Mouse (Mus musculus): ENCODE measurements around the gene Kcnh6. TPM values are rescaled to one million over a fixed set of nuclear protein-coding genes. Genes with fewer than 3 reads are reported as not detected.

Kcnh6 gene
- total RNA-seq, 2 experiments from 2014 or later: 1.1 to 1.4 TPM

GRCm38 (mm10) chr11:106056819-106057491 is 49.0 kb downstream of the Kcnh6 start:
- DNase-seq (ENCODE audit: low spot score in 2 of 2): no peak
- no peak for TF ChIP-seq CTCF (conservative IDR thresholded peaks at IDR 0.05)
- H3K27ac ChIP-seq: peak overlapping the region; percentile 18; the same call in 1 of the 2 replicates
- H3K4me3 ChIP-seq: no peak overlapping the region

- Histone ChIP-seq H3K4me3 (no peak overlapping the region), H3K27ac (0 out of 2 replicates have a peak overlapping the region, but pooled peaks have one; percentile 18)
- TF ChIP-seq CTCF (conservative IDR thresholded peaks at IDR 0.05): no peak
- DNase-seq (ENCODE audit: low spot score in 2 of 2): no peak
These were observed 50.1 kb downstream of the Kcnh6 start for GRCm38 (mm10) chr11:106058020-106058419.

- no peak for TF ChIP-seq CTCF (conservative IDR thresholded peaks at IDR 0.05)
- no peak for DNase-seq (ENCODE audit: low spot score in 2 of 2)
- H3K27ac ChIP-seq: no peak overlapping the region
- no peak overlapping the region for H3K4me3 ChIP-seq
These were observed 52.6 kb downstream of the Kcnh6 start for GRCm38 (mm10) chr11:106060549-106060948.

- DNase-seq (ENCODE audit: low spot score in 2 of 2): no peak
- Histone ChIP-seq H3K4me3 (no peak overlapping the region), H3K27ac (no peak overlapping the region)
- TF ChIP-seq CTCF (conservative IDR thresholded peaks at IDR 0.05): no peak
These were observed 53.4 kb downstream of the Kcnh6 start for GRCm38 (mm10) chr11:106061311-106061710.

- no peak for TF ChIP-seq CTCF (conservative IDR thresholded peaks at IDR 0.05)
- DNase-seq (ENCODE audit: low spot score in 2 of 2): no peak
These were observed 55.8 kb downstream of the Kcnh6 start for GRCm38 (mm10) chr11:106063756-106064155.

GRCm38 (mm10) chr11:106065073-106065922 is 57.4 kb downstream of the Kcnh6 start:
- Histone ChIP-seq H3K4me3 (peak overlapping the region; percentile 82), H3K27ac (peak overlapping the region; percentile 92)
- DNase-seq (ENCODE audit: low spot score in 2 of 2): no peak
- no peak for TF ChIP-seq CTCF (conservative IDR thresholded peaks at IDR 0.05)

More at GRCm38 (mm10) chr11:106063756-106064155, 55.8 kb downstream of the Kcnh6 start:
- Histone ChIP-seq H3K4me3 (no peak overlapping the region), H3K27ac (no peak overlapping the region)

GRCm38 (mm10) chr11:106065923-106066571 is 58.1 kb downstream of the Kcnh6 start, which contains the start of gene Taco1:
Gene Taco1, plus strand, starts transcription at chr11:106066061.
- Histone ChIP-seq H3K4me3 (peak within 1 kb of the TSS; percentile 82), H3K27ac (peak within 1 kb of the TSS; percentile 92)
- peak; percentile 95 to 96 for DNase-seq (ENCODE audit: low spot score in 2 of 2)
- TF ChIP-seq CTCF (conservative IDR thresholded peaks at IDR 0.05): peak; percentile 67

GRCm38 (mm10) chr11:106066616-106067015 is 58.7 kb downstream of the Kcnh6 start:
- H3K4me3 ChIP-seq: peak overlapping the region; percentile 82
- DNase-seq (ENCODE audit: low spot score in 2 of 2): peak in 1 of 2 experiments; percentile 23
- H3K27ac ChIP-seq: peak overlapping the region; percentile 92

- no peak overlapping the region for H3K4me3 ChIP-seq
- no peak for TF ChIP-seq CTCF (conservative IDR thresholded peaks at IDR 0.05)
- H3K27ac ChIP-seq: no peak overlapping the region
- no peak for DNase-seq (ENCODE audit: low spot score in 2 of 2)
These were observed 65.8 kb downstream of the Kcnh6 start for GRCm38 (mm10) chr11:106073774-106074173.

- Histone ChIP-seq H3K4me3 (no peak overlapping the region), H3K27ac (no peak overlapping the region)
- peak; percentile 99 for TF ChIP-seq CTCF (conservative IDR thresholded peaks at IDR 0.05)
- DNase-seq (ENCODE audit: low spot score in 2 of 2): peak; percentile 39 to 71
These were observed 68.4 kb downstream of the Kcnh6 start for GRCm38 (mm10) chr11:106076321-106076720.

Other genes with a start within 250 kb of the Kcnh6 start
- 10 to 100 TPM; 47.3 to 49.6 TPM for gene Cyb561, start 54.8 kb upstream of the Kcnh6 start, total RNA-seq (2021)
- 1 to 10 TPM; 6.4 to 6.8 TPM for gene Ace, start 40.2 kb upstream of the Kcnh6 start, total RNA-seq (2021)
- not detected for gene Ace3, start 13.4 kb upstream of the Kcnh6 start, total RNA-seq (2021)
- 100 to 1,000 TPM; 138 to 143 TPM for gene Dcaf7, start 28.7 kb downstream of the Kcnh6 start, total RNA-seq (2021)
- gene Taco1, start 57.9 kb downstream of the Kcnh6 start, total RNA-seq (2021): 10 to 100 TPM; 20.4 to 21.3 TPM
- 10 to 100 TPM; 31.5 to 33.0 TPM for gene Map3k3, start 76.5 kb downstream of the Kcnh6 start, total RNA-seq (2021)
- not detected for gene Gm10840, start 152.7 kb downstream of the Kcnh6 start, total RNA-seq (2021)
- 100 to 1,000 TPM; 153 TPM for gene Limd2, start 152.7 kb downstream of the Kcnh6 start, total RNA-seq (2021)
- 10 to 100 TPM; 32.0 to 34.3 TPM for gene Strada, start 194.0 kb downstream of the Kcnh6 start, total RNA-seq (2021)
- 10 to 100 TPM; 89.8 to 98.2 TPM for gene Ccdc47, start 208.2 kb downstream of the Kcnh6 start, total RNA-seq (2021)
- gene Ddx42, start 208.8 kb downstream of the Kcnh6 start, total RNA-seq (2021): 10 to 100 TPM; 69.8 to 71.1 TPM
- gene Ftsj3, start 248.0 kb downstream of the Kcnh6 start, total RNA-seq (2021): 10 to 100 TPM; 33.5 to 36.1 TPM
- 100 to 1,000 TPM; 160 to 176 TPM for gene Psmc5, start 248.0 kb downstream of the Kcnh6 start, total RNA-seq (2021)

Data from layer of hippocampus, adult 2 months (tissue).